Mouse (Mus musculus) CH12.LX (cell line): ENCODE measurements around the gene Mybph. TPM values are rescaled to one million over a fixed set of nuclear protein-coding genes. Genes with fewer than 3 reads are reported as not detected.

Experiments used
- DNase-seq: peaks from one replicate; pipeline ENCODE4 v3.0.0-alpha.2; 2013; ENCODE audit errors: extremely low read depth
- H3K27ac ChIP-seq: 2 replicates; pipeline ENCODE4 v1.5.1; 2012; ENCODE audit warnings: low read depth, mild to moderate bottlenecking, control low read depth, moderate library complexity; ENCODE audit not compliant: insufficient read depth
- H3K27me3 ChIP-seq: replicated peaks from 2 replicates; pipeline ENCODE3; 2012; ENCODE audit warnings: inconsistent platforms
- H3K36me3 ChIP-seq, 2 experiments: replicated peaks in 1 of 2; 2 replicates each; pipeline versions ENCODE3 to v1.6.1; 2012; ENCODE audit warnings: inconsistent platforms in 1 of 2, low read length in 1 of 2, mild to moderate bottlenecking in 1 of 2, mixed read lengths in 1 of 2, moderate library complexity in 1 of 2; ENCODE audit not compliant: control insufficient read depth in 1 of 2, insufficient read depth in 1 of 2
- H3K4me1 ChIP-seq, 2 experiments: 2 replicates each; pipeline ENCODE4 v1.6.1; 2012; ENCODE audit warnings: inconsistent platforms in 1 of 2, moderate library complexity in 1 of 2; ENCODE audit not compliant: insufficient read depth in 2 of 2, control insufficient read depth in 1 of 2
- H3K4me2 ChIP-seq: 2 replicates; pipeline ENCODE4 v1.6.1; 2012; ENCODE audit warnings: low read depth, mild to moderate bottlenecking, control low read depth; ENCODE audit not compliant: poor library complexity, insufficient read depth, severe bottlenecking
- H3K4me3 ChIP-seq, 3 experiments: fragments of 150-350 bp in 1 of 3; sonication (generic) in 1 of 3; replicated peaks in 1 of 3; 2 replicates each; pipeline versions ENCODE3 to v1.5.1; 2011 to 2012; ENCODE audit warnings: low read depth in 2 of 3, low read length in 2 of 3, mild to moderate bottlenecking in 2 of 3, moderate library complexity in 2 of 3, control low read depth in 1 of 3, improper control_type of control experiment in 1 of 3, inconsistent platforms in 1 of 3, mixed read lengths in 1 of 3; ENCODE audit not compliant: poor library complexity in 1 of 3
- H3K79me2 ChIP-seq: replicated peaks from 2 replicates; pipeline ENCODE4 v1.6.1; 2012; ENCODE audit warnings: mild to moderate bottlenecking, moderate library complexity; ENCODE audit not compliant: control insufficient read depth, poor library complexity, insufficient read depth, severe bottlenecking; ENCODE audit errors: extremely low read depth
- H3K9ac ChIP-seq: 2 replicates; pipeline ENCODE4 v1.6.1; 2012; ENCODE audit warnings: low read depth, mild to moderate bottlenecking, control low read depth, moderate library complexity; ENCODE audit not compliant: insufficient read depth
- H3K9me3 ChIP-seq: replicated peaks from 2 replicates; pipeline ENCODE3; 2012; ENCODE audit warnings: low read length, inconsistent platforms, mixed read lengths
- BHLHE40 ChIP-seq: IDR thresholded peaks from 2 replicates; pipeline ENCODE4 v1.6.1; 2011; ENCODE audit warnings: mild to moderate bottlenecking, low read depth, low read length, improper control_type of control experiment
- CHD2 ChIP-seq: IDR thresholded peaks from 2 replicates; pipeline ENCODE4 v1.6.1; 2011; ENCODE audit warnings: low read length, improper control_type of control experiment
- ETS1 ChIP-seq: conservative IDR thresholded peaks from 2 replicates; pipeline ENCODE4 v1.6.1; 2012; ENCODE audit warnings: low read depth, mild to moderate bottlenecking, inconsistent platforms, low read length, improper control_type of control experiment, moderate library complexity
- IRF4 ChIP-seq: IDR thresholded peaks from 2 replicates; pipeline ENCODE4 v1.6.1; 2014; ENCODE audit warnings: low read depth, mild to moderate bottlenecking, inconsistent platforms, low read length, improper control_type of control experiment
- JUND ChIP-seq: conservative IDR thresholded peaks from 2 replicates; pipeline ENCODE4 v1.6.1; 2011; ENCODE audit warnings: low read depth, low read length, improper control_type of control experiment
- MAZ ChIP-seq: IDR thresholded peaks from 2 replicates; pipeline ENCODE4 v1.6.1; 2012; ENCODE audit warnings: low read depth, mild to moderate bottlenecking, inconsistent platforms, low read length, improper control_type of control experiment, moderate library complexity
- MEF2A ChIP-seq: IDR thresholded peaks from 2 replicates; pipeline ENCODE4 v1.6.1; 2014; ENCODE audit warnings: low read depth, mild to moderate bottlenecking, inconsistent platforms, low read length, improper control_type of control experiment, borderline replicate concordance
- MXI1 ChIP-seq: IDR thresholded peaks from 2 replicates; pipeline ENCODE4 v1.6.1; 2011; ENCODE audit warnings: mild to moderate bottlenecking, low read depth, low read length, improper control_type of control experiment
- POLR2A ChIP-seq: IDR thresholded peaks from 2 replicates; pipeline ENCODE4 v1.6.1; 2011; ENCODE audit warnings: low read depth, mild to moderate bottlenecking, improper control_type of control experiment, low read length
- RCOR1 ChIP-seq: conservative IDR thresholded peaks from 2 replicates; pipeline ENCODE4 v1.6.1; 2012; ENCODE audit warnings: low read depth, mild to moderate bottlenecking, inconsistent platforms, low read length, improper control_type of control experiment
- SMC3 ChIP-seq: IDR thresholded peaks from 2 replicates; pipeline ENCODE4 v1.6.1; 2011; ENCODE audit warnings: low read depth, low read length, improper control_type of control experiment
- TCF12 ChIP-seq: IDR thresholded peaks from 2 replicates; pipeline ENCODE4 v1.6.1; 2014; ENCODE audit warnings: low read depth, mild to moderate bottlenecking, inconsistent platforms, low read length, improper control_type of control experiment
- USF2 ChIP-seq: conservative IDR thresholded peaks from 2 replicates; pipeline ENCODE4 v1.6.1; 2011; ENCODE audit warnings: low read depth, low read length, improper control_type of control experiment
- ZMIZ1 ChIP-seq: IDR thresholded peaks from 2 replicates; pipeline ENCODE4 v1.6.1; 2012; ENCODE audit warnings: low read depth, mild to moderate bottlenecking, inconsistent platforms, low read length, improper control_type of control experiment
- ZNF384 ChIP-seq: IDR thresholded peaks from 2 replicates; pipeline ENCODE4 v1.6.1; 2012; ENCODE audit warnings: low read depth, low read length, improper control_type of control experiment, inconsistent platforms
- dilution Hi-C: fragments of 300-500 bp; cut with MboI; formaldehyde crosslinking; loops from 2 replicates; pipeline ENCODE4 v1.14.3; 2020; ENCODE audit warnings: low sequenced_read_pairs; ENCODE audit not compliant: extremely low pct_unique_long_range_greater_than_20kb, extremely low pct_ligation_motif_present
- in situ Hi-C: fragments of 300-500 bp; cut with MboI; formaldehyde crosslinking; loops from 3 replicates; pipeline ENCODE4 v1.14.3; 2019; ENCODE audit warnings: low sequenced_read_pairs, low pct_ligation_motif_present, low pct_unique_long_range_greater_than_20kb, mixed read lengths
- polyA plus RNA-seq: library from polyadenylated mRNA; unstranded; fragments of >175 nt; gene quantifications from 2 replicates; pipeline ENCODE4 v1.2.1, GENCODE M21; 2012; ENCODE audit warnings: low read depth; ENCODE audit not compliant: insufficient read length
- total RNA-seq, 2 experiments: library from RNA; depleted of rRNA; stranded (reverse); fragments of 300-350 nt in 1 of 2; fragments of >200 nt in 1 of 2; gene quantifications; 2 replicates each; pipeline ENCODE4 v1.2.3; 2012 to 2014

Gene Mybph
- total and polyA plus RNA-seq, 3 experiments: 0.25 to 3.0 (median 0.51) TPM

DNA sequence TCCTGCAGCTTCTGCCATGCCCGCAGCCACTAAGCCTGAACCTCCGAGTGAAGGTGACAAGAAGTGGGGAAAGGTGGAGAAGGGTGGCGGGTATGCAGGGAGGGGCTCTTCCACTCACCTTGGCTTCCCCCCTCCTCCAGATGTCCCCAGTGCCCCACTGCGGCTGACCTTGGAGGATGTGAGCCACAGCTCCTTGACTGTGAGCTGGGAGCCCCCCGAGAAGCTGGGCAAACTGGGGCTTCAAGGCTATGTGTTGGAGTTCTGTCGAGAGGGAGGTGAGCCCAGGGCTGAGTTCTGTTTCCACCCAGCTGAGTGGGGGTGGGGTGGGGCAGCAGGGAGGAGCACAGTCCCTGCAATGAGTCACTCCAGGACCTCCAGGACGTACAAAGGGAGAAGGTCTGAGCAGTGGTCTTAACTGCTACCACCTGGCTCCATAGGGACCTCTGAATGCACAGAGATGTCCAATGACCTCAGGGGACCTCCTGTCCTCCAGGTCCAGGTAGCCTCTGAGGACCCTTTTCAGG, 488 bp downstream of the Mybph start:
- Histone ChIP-seq H3K79me2 (no peaks in the 10 kb centered on the region), H3K27me3 (no peaks in the 10 kb centered on the region), H3K4me3 (peak overlapping the region in 1 of 3 experiments; percentile 18), H3K27ac (peak overlapping the region; percentile 26; the same call in 1 of the 2 replicates), H3K4me1 (peaks cover 37 to 92% of the 10 kb centered on the region in 2 experiments), H3K9ac (no peak overlapping the region), H3K4me2 (peak overlapping the region; percentile 73), H3K36me3 (no peaks in the 10 kb centered on the region), H3K9me3 (no peaks in the 10 kb centered on the region)
- DNase-seq: peak; percentile 39
- dilution Hi-C loops: no loop called here
- in situ Hi-C loops: loop anchor here (5.0 to 10.0 kb wide), 2 partner anchors 41 to 101 kb away; no protein-coding TSS in a partner anchor
- TF ChIP-seq SMC3: no peak
- 0 out of 2 replicates have a peak, but pooled peaks have one; percentile 15 for TF ChIP-seq CHD2

DNA sequence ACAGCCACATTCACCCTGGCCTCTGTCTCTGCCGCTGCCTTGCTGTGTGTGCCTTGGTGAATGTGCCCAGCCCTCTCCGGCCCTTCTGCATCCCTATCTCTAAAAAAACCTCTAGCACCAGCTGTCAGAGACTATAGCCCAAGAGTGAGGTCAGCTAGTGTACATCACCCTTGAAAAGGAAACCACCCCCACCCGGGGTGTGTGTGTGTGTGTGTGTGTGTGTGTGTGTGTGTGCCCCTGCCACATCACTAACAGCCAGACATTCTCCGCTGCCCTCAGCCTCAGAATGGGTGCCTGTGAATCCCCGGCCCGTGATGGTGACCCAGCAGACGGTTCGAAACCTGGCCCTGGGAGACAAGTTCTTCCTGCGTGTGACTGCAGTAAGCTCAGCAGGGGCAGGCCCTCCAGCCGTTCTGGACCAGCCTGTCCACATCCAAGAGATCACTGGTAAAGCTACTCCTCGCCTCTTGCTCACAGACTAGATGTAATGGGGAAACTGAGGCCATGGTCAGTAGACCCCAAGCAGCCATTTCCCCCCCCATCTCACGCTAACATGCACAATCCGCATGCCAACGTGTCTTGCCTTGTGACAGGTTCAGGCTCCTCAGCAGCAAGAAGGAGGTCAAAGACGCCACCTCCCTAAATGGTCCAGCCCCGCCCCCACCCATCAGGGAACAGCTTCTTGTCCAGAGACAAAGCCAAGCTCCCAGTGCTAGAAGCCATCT, 1.2 kb downstream of the Mybph start:
- peak overlapping the region; percentile 73 for H3K4me2 ChIP-seq
- in situ Hi-C loops: loop anchor here (5.0 to 10.0 kb wide), 3 partner anchors 38 to 100 kb away; no protein-coding TSS in a partner anchor
- H3K36me3 ChIP-seq: no peaks in the 10 kb centered on the region
- peaks cover 32 to 93% of the 10 kb centered on the region in 2 experiments for H3K4me1 ChIP-seq
- H3K79me2 ChIP-seq: no peaks in the 10 kb centered on the region
- H3K9ac ChIP-seq: peak overlapping the region; percentile 21; the same call in 1 of the 2 replicates
- H3K27me3 ChIP-seq: no peaks in the 10 kb centered on the region
- dilution Hi-C loops: no loop called here
- peak overlapping the region; percentile 18 to 21 (median 20) for H3K4me3 ChIP-seq
- DNase-seq: peak; percentile 50
- TF ChIP-seq ETS1 (peak; percentile 78), ZMIZ1 (no peak), POLR2A (peak; percentile 17; the same call in 1 of the 2 replicates), IRF4 (0 out of 2 replicates have a peak, but pooled peaks have one; percentile 26), ZNF384 (peak; percentile 43; the same call in 1 of the 2 replicates), MEF2A (peak; percentile 21; the same call in 1 of the 2 replicates), RCOR1 (no peak), USF2 (no peak), BHLHE40 (peak; percentile 76), JUND (no peak), MAZ (no peak), MXI1 (peak; percentile 31; the same call in 1 of the 2 replicates), TCF12 (peak; percentile 17; the same call in 1 of the 2 replicates)
- H3K27ac ChIP-seq: peak overlapping the region; percentile 89
- no peaks in the 10 kb centered on the region for H3K9me3 ChIP-seq
